Mouse (Mus musculus): ENCODE measurements around the gene Camk2d. TPM values are rescaled to one million over a fixed set of nuclear protein-coding genes. Genes with fewer than 3 reads are reported as not detected.

Gene Camk2d
- polyA plus RNA-seq, 1 experiment: 316 TPM

GRCm38 (mm10) chr3:126622509-126622908 lies 26.4 kb downstream of the Camk2d start:
- H3K4me1 ChIP-seq (ENCODE audit: control insufficient read depth, insufficient read depth, low read length): no peaks in the 10 kb centered on the region
- no peak for TF ChIP-seq CTCF (IDR thresholded peaks at IDR 0.05; ENCODE audit: insufficient read depth, low read depth, low read length)
- no peak overlapping the region for H3K27ac ChIP-seq (ENCODE audit: insufficient read depth, low read depth, low read length)
- H3K4me3 ChIP-seq (ENCODE audit: insufficient read depth, low read depth, low read length): no peak overlapping the region
- WGBS: 93% methylated on average over 2 of the region's 2 CpGs

GRCm38 (mm10) chr3:126624994-126625763 lies 29.1 kb downstream of the Camk2d start:
- 88% methylated on average over 11 of the region's 11 CpGs for WGBS
- H3K4me1 ChIP-seq (ENCODE audit: control insufficient read depth, insufficient read depth, low read length): 0 out of 2 replicates have a peak, but pooled peaks cover 1% of the 10 kb centered on the region
- H3K4me3 ChIP-seq (ENCODE audit: insufficient read depth, low read depth, low read length): no peak overlapping the region
- TF ChIP-seq CTCF (IDR thresholded peaks at IDR 0.05; ENCODE audit: insufficient read depth, low read depth, low read length) (no peak), POLR2A (IDR thresholded peaks at IDR 0.05; ENCODE audit: insufficient read depth, low read depth, low read length) (no peak)
- no peak overlapping the region for H3K27ac ChIP-seq (ENCODE audit: insufficient read depth, low read depth, low read length)

GRCm38 (mm10) chr3:126625764-126626040 lies 29.6 kb downstream of the Camk2d start:
- WGBS: 83% methylated on average over 8 of the region's 8 CpGs
- 0 out of 2 replicates have a peak, but pooled peaks cover 2% of the 10 kb centered on the region for H3K4me1 ChIP-seq (ENCODE audit: control insufficient read depth, insufficient read depth, low read length)
- TF ChIP-seq POLR2A (IDR thresholded peaks at IDR 0.05; ENCODE audit: insufficient read depth, low read depth, low read length) (no peak), CTCF (IDR thresholded peaks at IDR 0.05; ENCODE audit: insufficient read depth, low read depth, low read length) (no peak)
- no peak overlapping the region for H3K27ac ChIP-seq (ENCODE audit: insufficient read depth, low read depth, low read length)
- no peak overlapping the region for H3K4me3 ChIP-seq (ENCODE audit: insufficient read depth, low read depth, low read length)

- Histone ChIP-seq H3K4me1 (ENCODE audit: control insufficient read depth, insufficient read depth, low read length) (peaks cover 7% of the 10 kb centered on the region; the same call in 1 of the 2 replicates), H3K4me3 (ENCODE audit: insufficient read depth, low read depth, low read length) (no peak overlapping the region), H3K27ac (ENCODE audit: insufficient read depth, low read depth, low read length) (no peak overlapping the region)
- TF ChIP-seq CTCF (IDR thresholded peaks at IDR 0.05; ENCODE audit: insufficient read depth, low read depth, low read length): no peak
- no peak for TF ChIP-seq POLR2A (IDR thresholded peaks at IDR 0.05; ENCODE audit: insufficient read depth, low read depth, low read length)
- 89% methylated on average over 4 of the region's 4 CpGs for WGBS
Observed at GRCm38 (mm10) chr3:126627968-126628367, 31.9 kb downstream of the Camk2d start.

- Histone ChIP-seq H3K4me3 (ENCODE audit: insufficient read depth, low read depth, low read length) (no peak overlapping the region), H3K4me1 (ENCODE audit: control insufficient read depth, insufficient read depth, low read length) (peaks cover 7% of the 10 kb centered on the region; the same call in 1 of the 2 replicates), H3K27ac (ENCODE audit: insufficient read depth, low read depth, low read length) (no peak overlapping the region)
- WGBS: 79% methylated on average over 3 of the region's 3 CpGs
- no peak for TF ChIP-seq CTCF (IDR thresholded peaks at IDR 0.05; ENCODE audit: insufficient read depth, low read depth, low read length)
- TF ChIP-seq POLR2A (IDR thresholded peaks at IDR 0.05; ENCODE audit: insufficient read depth, low read depth, low read length): no peak
Observed at GRCm38 (mm10) chr3:126628380-126628779, 32.3 kb downstream of the Camk2d start.

GRCm38 (mm10) chr3:126629040-126629439 lies 32.9 kb downstream of the Camk2d start:
- Histone ChIP-seq H3K27ac (ENCODE audit: insufficient read depth, low read depth, low read length) (no peak overlapping the region), H3K4me3 (ENCODE audit: insufficient read depth, low read depth, low read length) (no peak overlapping the region), H3K4me1 (ENCODE audit: control insufficient read depth, insufficient read depth, low read length) (peaks cover 7% of the 10 kb centered on the region; the same call in 1 of the 2 replicates)
- WGBS: 93% methylated on average over 2 of the region's 2 CpGs
- no peak for TF ChIP-seq CTCF (IDR thresholded peaks at IDR 0.05; ENCODE audit: insufficient read depth, low read depth, low read length)
- TF ChIP-seq POLR2A (IDR thresholded peaks at IDR 0.05; ENCODE audit: insufficient read depth, low read depth, low read length): no peak

DNA sequence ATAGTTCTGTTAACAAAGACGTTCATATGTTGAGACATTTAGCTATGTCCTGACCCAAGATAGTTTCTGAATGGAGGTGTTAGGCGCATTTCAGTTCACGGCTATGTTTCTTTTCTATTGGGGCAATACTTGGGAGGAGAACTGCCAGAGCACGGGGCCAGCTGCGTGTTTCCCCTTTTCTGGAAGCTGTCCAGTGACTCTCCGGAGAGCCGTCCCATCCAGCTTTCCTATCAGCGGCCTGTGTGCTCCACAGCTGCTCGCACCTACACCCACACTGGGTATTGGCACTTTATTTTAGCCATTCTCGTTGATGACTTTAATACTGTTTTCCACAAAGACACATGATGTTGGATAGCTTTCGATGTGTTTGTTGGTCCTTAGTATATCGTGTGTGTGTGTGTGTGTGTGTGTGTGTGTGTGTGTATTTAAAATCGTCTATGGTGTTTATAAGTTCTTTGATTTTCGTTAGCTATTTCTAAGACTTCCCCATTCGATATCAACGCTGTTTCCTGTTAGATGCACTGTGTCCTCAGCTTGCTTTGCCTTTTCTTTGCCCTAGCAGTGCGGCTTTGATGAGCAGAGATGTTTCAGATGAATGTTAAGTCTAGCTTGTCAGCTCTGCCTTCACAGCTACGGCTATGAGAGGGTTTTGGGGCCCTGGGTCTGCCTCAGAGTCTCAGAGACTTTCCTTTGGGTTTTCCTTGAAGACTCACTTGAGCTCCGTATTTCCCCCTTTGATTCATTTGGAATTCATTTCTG lies 34.2 kb downstream of the Camk2d start:
- no peak overlapping the region for H3K27ac ChIP-seq (ENCODE audit: insufficient read depth, low read depth, low read length)
- no peak for TF ChIP-seq CTCF (IDR thresholded peaks at IDR 0.05; ENCODE audit: insufficient read depth, low read depth, low read length)
- no peak for TF ChIP-seq POLR2A (IDR thresholded peaks at IDR 0.05; ENCODE audit: insufficient read depth, low read depth, low read length)
- H3K4me1 ChIP-seq (ENCODE audit: control insufficient read depth, insufficient read depth, low read length): peaks cover 7% of the 10 kb centered on the region; the same call in 1 of the 2 replicates
- WGBS: 63% methylated on average over 19 of the region's 19 CpGs
- H3K4me3 ChIP-seq (ENCODE audit: insufficient read depth, low read depth, low read length): no peak overlapping the region

DNA sequence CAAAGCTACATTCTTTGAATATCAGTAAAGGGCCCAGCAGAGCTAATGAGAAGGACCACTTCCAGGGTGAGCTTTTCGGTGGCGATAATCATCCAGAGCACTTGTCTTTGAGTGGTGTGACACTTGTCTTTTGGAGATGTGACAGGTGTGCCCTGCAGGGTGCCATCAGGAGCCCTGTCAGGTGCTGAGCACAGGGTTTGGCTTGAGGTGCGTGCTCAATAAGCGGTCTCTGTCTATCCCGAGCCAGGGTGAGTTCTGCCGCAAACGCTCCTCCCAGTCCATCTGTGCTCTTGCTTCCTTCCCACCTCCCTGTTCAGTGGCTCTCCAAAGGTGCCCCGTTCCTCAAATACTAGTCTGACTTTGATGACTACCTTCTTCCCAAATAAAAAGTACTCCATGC lies 35.5 kb downstream of the Camk2d start:
- Histone ChIP-seq H3K4me3 (ENCODE audit: insufficient read depth, low read depth, low read length) (no peak overlapping the region), H3K27ac (ENCODE audit: insufficient read depth, low read depth, low read length) (no peak overlapping the region), H3K4me1 (ENCODE audit: control insufficient read depth, insufficient read depth, low read length) (peaks cover 7% of the 10 kb centered on the region; the same call in 1 of the 2 replicates)
- TF ChIP-seq POLR2A (IDR thresholded peaks at IDR 0.05; ENCODE audit: insufficient read depth, low read depth, low read length) (no peak), CTCF (IDR thresholded peaks at IDR 0.05; ENCODE audit: insufficient read depth, low read depth, low read length) (no peak)
- WGBS: 90% methylated on average over 8 of the region's 8 CpGs

GRCm38 (mm10) chr3:126632580-126632979 lies 36.5 kb downstream of the Camk2d start:
- H3K4me1 ChIP-seq (ENCODE audit: control insufficient read depth, insufficient read depth, low read length): peaks cover 7% of the 10 kb centered on the region; the same call in 1 of the 2 replicates
- TF ChIP-seq CTCF (IDR thresholded peaks at IDR 0.05; ENCODE audit: insufficient read depth, low read depth, low read length) (no peak), POLR2A (IDR thresholded peaks at IDR 0.05; ENCODE audit: insufficient read depth, low read depth, low read length) (no peak)
- H3K4me3 ChIP-seq (ENCODE audit: insufficient read depth, low read depth, low read length): no peak overlapping the region
- H3K27ac ChIP-seq (ENCODE audit: insufficient read depth, low read depth, low read length): no peak overlapping the region
- WGBS: 85% methylated on average over 7 of the region's 7 CpGs

Data from olfactory bulb, adult 2 months (tissue).